ENCODE assay signal across 9 mouse cellular contexts in the genomic region with DNA sequence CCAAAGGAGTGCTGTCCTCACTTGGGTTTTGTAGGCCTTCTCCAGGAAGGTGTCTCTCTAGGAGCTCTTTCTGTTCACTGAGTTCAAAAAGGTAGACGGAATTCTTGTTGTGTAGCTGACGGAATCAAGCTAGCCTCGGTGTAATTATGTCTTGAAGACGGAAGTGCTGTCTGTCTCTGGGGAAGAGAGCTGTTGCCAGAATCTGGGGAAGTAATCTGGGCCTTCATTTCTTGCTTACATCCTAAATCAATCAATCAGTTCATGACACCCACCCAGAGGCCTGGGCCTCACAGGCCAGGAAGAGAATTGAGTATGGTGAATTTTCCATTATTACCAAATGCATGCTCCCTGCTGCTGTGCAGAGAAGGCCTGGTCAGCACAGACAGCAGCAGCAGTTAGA. TPM values are rescaled to one million over a fixed set of nuclear protein-coding genes. Genes with fewer than 3 reads are reported as not detected.
A peak's percentile ranks its signal among the peaks of the same experiment; 100 is the strongest.
DNase-seq lines count a peak whose midpoint lies in the region; ATAC-seq and TF ChIP-seq lines count a peak whose summit lies in the region.
"Had no signal": no experiment of that assay in that cellular context is flagged by ENCODE, and none has a peak within 500 bp of the region (broad histone marks: within the 10 kb centered on the region; RNA-seq: fewer than 3 reads in every experiment).

No protein-coding gene starts in this region.

- TF ChIP-seq POLR2A in embryonic fibroblast, embryonic 13.5 days (IDR thresholded peaks at IDR 0.05; ENCODE audit: low read depth, low read length), result no peak; the same call in 1 of the 2 replicates

- H3K27me3 ChIP-seq in intestine, embryonic 15.5 days (replicated peaks), result no peaks in the 10 kb centered on the region
- no peaks in the 10 kb centered on the region for H3K27me3 ChIP-seq in midbrain, embryonic 13.5 days
- H3K27me3 ChIP-seq: CH12.LX had no signal

- ATAC-seq in intestine, embryonic 15.5 days, result no peak
- ATAC-seq in midbrain, embryonic 13.5 days, result no peak
- ATAC-seq in erythroid progenitor cell, adult 5-6 weeks (replicated peaks; ENCODE audit: low FRiP score, poor library complexity, severe bottlenecking), result no peak

- TF ChIP-seq CTCF in embryonic fibroblast, embryonic 13.5 days (IDR thresholded peaks at IDR 0.05; ENCODE audit: borderline replicate concordance, insufficient read depth, low read length), result no peak

- H3K4me1 ChIP-seq in embryonic fibroblast, embryonic 13.5 days (ENCODE audit: control insufficient read depth, insufficient read depth, low read length), result peaks cover 27% of the 10 kb centered on the region
- peaks cover 36% of the 10 kb centered on the region for H3K4me1 ChIP-seq in intestine, embryonic 15.5 days (replicated peaks)
- peaks cover 51% of the 10 kb centered on the region for H3K4me1 ChIP-seq in midbrain, embryonic 13.5 days (replicated peaks)

- peak overlapping the region; percentile 84 for H3K4me2 ChIP-seq in intestine, embryonic 15.5 days (replicated peaks)
- H3K4me2 ChIP-seq in midbrain, embryonic 13.5 days (replicated peaks), result peak overlapping the region; percentile 92

- H3K4me3 ChIP-seq in embryonic fibroblast, embryonic 13.5 days (ENCODE audit: insufficient read depth, low read length), result peak overlapping the region; percentile 96
- peak overlapping the region; percentile 85 for H3K4me3 ChIP-seq in intestine, embryonic 15.5 days (replicated peaks)
- peak overlapping the region; percentile 80 for H3K4me3 ChIP-seq in midbrain, embryonic 13.5 days (replicated peaks)

- under 1% methylated on average over 4 of the region's 4 CpGs for WGBS in intestine, embryonic 15.5 days
- 7% methylated on average over 4 of the region's 4 CpGs for WGBS in midbrain, embryonic 13.5 days

- DNase-seq in heart, adult 18-20 months, result peak; percentile 58 to 64
- no peak for DNase-seq in heart, postnatal 4 days
- DNase-seq in left cerebral cortex, adult 18-20 months (ENCODE audit: low spot score in 2 of 2), result no peak
- DNase-seq in spleen, postnatal 14 days (ENCODE audit: low spot score in 2 of 2), result no peak

- no peaks in the 10 kb centered on the region for H3K9me3 ChIP-seq in intestine, embryonic 15.5 days
- no peaks in the 10 kb centered on the region for H3K9me3 ChIP-seq in midbrain, embryonic 13.5 days

- no peaks in the 10 kb centered on the region for H3K36me3 ChIP-seq in intestine, embryonic 15.5 days
- H3K36me3 ChIP-seq in midbrain, embryonic 13.5 days, result no peaks in the 10 kb centered on the region

- peak overlapping the region; percentile 86 for H3K9ac ChIP-seq in intestine, embryonic 15.5 days
- peak overlapping the region; percentile 88 for H3K9ac ChIP-seq in midbrain, embryonic 13.5 days (replicated peaks)

- H3K27ac ChIP-seq in embryonic fibroblast, embryonic 13.5 days (ENCODE audit: insufficient read depth, low read length), result peak overlapping the region; percentile 95
- peak overlapping the region; percentile 87 for H3K27ac ChIP-seq in intestine, embryonic 15.5 days
- 0 out of 2 replicates have a peak overlapping the region, but pooled peaks have one; percentile 26 for H3K27ac ChIP-seq in midbrain, embryonic 13.5 days

RNA-seq across cellular contexts. Expression of a gene that starts 48.8 kb away (rescaled TPM):
- under 1 TPM in 1 of 2 experiments, not detected in 1; 0.10 TPM for total RNA-seq in heart, adult 18-20 months (2021)
- total RNA-seq in heart, postnatal 4 days (2021), result not detected
- polyA plus RNA-seq in embryonic fibroblast, embryonic 13.5 days (2011; ENCODE audit: insufficient read length, low read depth, missing spikeins), result not detected in 2 replicates
- 0.05 TPM in 2 replicates for polyA plus RNA-seq in intestine, embryonic 15.5 days (2015; fragmentation: Nextera tagmentation; extraction: Ambion mirVana)
- polyA plus RNA-seq in midbrain, embryonic 13.5 days (2015; fragmentation: Nextera tagmentation; extraction: Ambion mirVana), result 0.06 and 0.12 TPM in 2 replicates
- not detected for total RNA-seq in left cerebral cortex, adult 18-20 months (2021)
- not detected in 2 replicates for total RNA-seq in erythroid progenitor cell, adult 5-6 weeks (2015; ENCODE audit: low replicate concordance)
- not detected in 2 replicates for total RNA-seq in erythroid progenitor cell, adult 5-6 weeks (2017; ENCODE audit: low replicate concordance)
- total RNA-seq: CH12.LX had no signal

Comparison
In these comparisons a context has a peak if more than half of its experiments do, and no peak if none do; other contexts are left out.
1. DNase-seq: peak in heart, adult 18-20 months (2 of 2); none in heart, postnatal 4 days (single experiment), left cerebral cortex, adult 18-20 months (0 of 2) and spleen, postnatal 14 days (0 of 2).
2. H3K27ac ChIP-seq: peak in every context shown above with its lines; median percentile 95 in embryonic fibroblast, embryonic 13.5 days; 87 in intestine, embryonic 15.5 days; 26 in midbrain, embryonic 13.5 days.
3. Peak in every context shown above with its lines, with median percentiles within 50 percentile points of each other: H3K4me3 ChIP-seq.